Mouse (Mus musculus) midbrain, postnatal 0 days (tissue): ENCODE data around the gene Castor2. TPM values are rescaled to one million over a fixed set of nuclear protein-coding genes. Genes with fewer than 3 reads are reported as not detected.

Experiments used
- ATAC-seq: fragments of 200-750 bp; cut with Nextera tagmentation; 2 replicates; pipeline ENCODE4 v1.8.0; 2017; ENCODE audit warnings: moderate number of reproducible peaks, mild to moderate bottlenecking, moderate TSS enrichment, moderate library complexity; ENCODE audit not compliant: low FRiP score
- DNase-seq: peaks from one replicate; pipeline ENCODE4 v3.0.0-alpha.2; 2015; ENCODE audit warnings: low spot score
- H3K27ac ChIP-seq: fragments of 300-500 bp; sonication (generic); 2 replicates; pipeline ENCODE4 v1.5.1; 2014; ENCODE audit warnings: low read depth, mild to moderate bottlenecking, low read length, mixed read lengths
- H3K27me3 ChIP-seq: fragments of 300-500 bp; sonication (generic); 2 replicates; pipeline ENCODE4 v1.6.1; 2014; ENCODE audit warnings: low read length, control low read depth, mixed read lengths; ENCODE audit not compliant: insufficient read depth
- H3K36me3 ChIP-seq: fragments of 300-500 bp; sonication (generic); 2 replicates; pipeline ENCODE4 v1.6.1; 2014; ENCODE audit warnings: low read length, control low read depth, mixed read lengths; ENCODE audit not compliant: insufficient read depth
- H3K4me1 ChIP-seq: fragments of 300-500 bp; sonication (generic); 2 replicates; pipeline ENCODE4 v1.6.1; 2014; ENCODE audit warnings: mild to moderate bottlenecking, control low read depth, antibody characterized with exemption, low read length, mixed read lengths; ENCODE audit not compliant: insufficient read depth
- H3K4me2 ChIP-seq: fragments of 300-500 bp; sonication (generic); 2 replicates; pipeline ENCODE4 v1.6.1; 2014; ENCODE audit warnings: low read depth, mild to moderate bottlenecking, low read length, mixed read lengths; ENCODE audit not compliant: poor library complexity, severe bottlenecking
- H3K4me3 ChIP-seq: fragments of 300-500 bp; sonication (generic); 2 replicates; pipeline ENCODE4 v1.5.1; 2014; ENCODE audit warnings: low read depth, mild to moderate bottlenecking, low read length, moderate library complexity
- H3K9ac ChIP-seq: fragments of 300-500 bp; sonication (generic); replicated peaks from 2 replicates; pipeline ENCODE4 v1.6.1; 2014; ENCODE audit warnings: mild to moderate bottlenecking, low read length, moderate library complexity, mixed read lengths; ENCODE audit not compliant: poor library complexity, severe bottlenecking
- H3K9me3 ChIP-seq: fragments of 300-500 bp; sonication (generic); 2 replicates; pipeline ENCODE4 v1.6.1; 2016; ENCODE audit warnings: low read length, control low read depth
- CTCF ChIP-seq: IDR thresholded peaks from 2 replicates; pipeline ENCODE4 v1.5.1; 2016; ENCODE audit warnings: antibody characterized with exemption, mild to moderate bottlenecking
- WGBS: fragments of 180-500 bp; shearing (Covaris S2); extraction: QIAGEN DNeasy Blood & Tissue Kit; methylation state at CpG from one replicate; pipeline ENCODE4 v1.1.7; 2014; 5-methylcytosine and 5-hydroxymethylcytosine counted together
- polyA plus RNA-seq: library from polyadenylated mRNA; unstranded; fragments of >200 nt; fragmentation: Nextera tagmentation; extraction: Ambion mirVana; gene quantifications from 2 replicates; pipeline ENCODE4 v1.2.1, GENCODE M21; 2015
- total RNA-seq: library from RNA; depleted of rRNA; stranded (reverse); fragments of >200 nt; gene quantifications from 2 replicates; pipeline ENCODE4 v1.2.3, GENCODE M21; 2014

The Castor2 gene
- total and polyA plus RNA-seq, 2 experiments from 2014 or later = 27.0 to 32.3 TPM

- 23% methylated on average over 7 of the region's 7 CpGs for WGBS
- no peaks in the 10 kb centered on the region for H3K27me3 ChIP-seq
- no peaks in the 10 kb centered on the region for H3K36me3 ChIP-seq
- no peak overlapping the region for H3K27ac ChIP-seq
- no peak overlapping the region for H3K4me2 ChIP-seq
- H3K4me1 ChIP-seq = 0 out of 2 replicates have a peak, but pooled peaks cover 5% of the 10 kb centered on the region
- no peak overlapping the region for H3K9ac ChIP-seq
- DNase-seq (peak; percentile 93), ATAC-seq (no peak)
- no peak overlapping the region for H3K4me3 ChIP-seq
- no peaks in the 10 kb centered on the region for H3K9me3 ChIP-seq
- peak; percentile 91 for TF ChIP-seq CTCF
Observed at GRCm38 (mm10) chr5:134179871-134180270, 80.4 kb downstream of the Castor2 start.

- no peaks in the 10 kb centered on the region for H3K9me3 ChIP-seq
- no peak overlapping the region for H3K4me3 ChIP-seq
- 53% methylated on average over 3 of the region's 3 CpGs for WGBS
- no peaks in the 10 kb centered on the region for H3K27me3 ChIP-seq
- ATAC-seq (no peak), DNase-seq (no peak)
- no peak for TF ChIP-seq CTCF
- no peaks in the 10 kb centered on the region for H3K36me3 ChIP-seq
- H3K4me1 ChIP-seq = 0 out of 2 replicates have a peak, but pooled peaks cover 4% of the 10 kb centered on the region
- H3K27ac ChIP-seq = no peak overlapping the region
- no peak overlapping the region for H3K9ac ChIP-seq
- H3K4me2 ChIP-seq = no peak overlapping the region
Observed at GRCm38 (mm10) chr5:134182172-134182571, 82.7 kb downstream of the Castor2 start.

GRCm38 (mm10) chr5:134182735-134183134 lies 83.2 kb downstream of the Castor2 start:
- no peak overlapping the region for H3K27ac ChIP-seq
- peak overlapping the region; percentile 57 for H3K4me2 ChIP-seq

GRCm38 (mm10) chr5:134183162-134183561 lies 83.7 kb downstream of the Castor2 start:
- H3K27ac ChIP-seq = peak overlapping the region; percentile 95
- 52% methylated on average over 7 of the region's 7 CpGs for WGBS

More at GRCm38 (mm10) chr5:134182735-134183134, 83.2 kb downstream of the Castor2 start:
- Histone ChIP-seq H3K36me3 (no peaks in the 10 kb centered on the region), H3K27me3 (no peaks in the 10 kb centered on the region), H3K4me1 (0 out of 2 replicates have a peak, but pooled peaks cover 4% of the 10 kb centered on the region), H3K4me3 (no peak overlapping the region), H3K9ac (no peak overlapping the region), H3K9me3 (no peaks in the 10 kb centered on the region)
- TF ChIP-seq CTCF = no peak
- DNase-seq = no peak
- ATAC-seq = no peak
- WGBS = 66% methylated on average over 4 of the region's 4 CpGs

GRCm38 (mm10) chr5:134183880-134184808 lies 84.6 kb downstream of the Castor2 start, which contains the start of gene Gtf2ird2:
Gtf2ird2 (plus strand) TSS chr5:134184019.
- peak; percentile 94 for ATAC-seq

More at GRCm38 (mm10) chr5:134183162-134183561, 83.7 kb downstream of the Castor2 start:
- DNase-seq = no peak
- peak overlapping the region; percentile 75 for H3K4me3 ChIP-seq
- TF ChIP-seq CTCF = no peak
- no peaks in the 10 kb centered on the region for H3K27me3 ChIP-seq
- ATAC-seq = no peak
- no peaks in the 10 kb centered on the region for H3K9me3 ChIP-seq
- no peaks in the 10 kb centered on the region for H3K36me3 ChIP-seq
- 0 out of 2 replicates have a peak, but pooled peaks cover 4% of the 10 kb centered on the region for H3K4me1 ChIP-seq
- peak overlapping the region; percentile 83 for H3K9ac ChIP-seq
- H3K4me2 ChIP-seq = peak overlapping the region; percentile 57

GRCm38 (mm10) chr5:134186059-134186458 lies 86.5 kb downstream of the Castor2 start:
- 85% methylated on average over 3 of the region's 3 CpGs for WGBS
- H3K9me3 ChIP-seq = no peaks in the 10 kb centered on the region
- H3K4me2 ChIP-seq = no peak overlapping the region
- no peak overlapping the region for H3K4me3 ChIP-seq
- no peak overlapping the region for H3K27ac ChIP-seq
- 0 out of 2 replicates have a peak, but pooled peaks cover 4% of the 10 kb centered on the region for H3K4me1 ChIP-seq
- DNase-seq (no peak), ATAC-seq (no peak)
- H3K27me3 ChIP-seq = no peaks in the 10 kb centered on the region
- TF ChIP-seq CTCF = no peak
- no peak overlapping the region for H3K9ac ChIP-seq
- H3K36me3 ChIP-seq = no peaks in the 10 kb centered on the region

More at GRCm38 (mm10) chr5:134183880-134184808, 84.6 kb downstream of the Castor2 start, which contains the start of gene Gtf2ird2:
- H3K4me2 ChIP-seq = peak within 1 kb of the TSS; percentile 57
- no peaks in the 10 kb centered on the region for H3K9me3 ChIP-seq
- H3K4me3 ChIP-seq = peak within 1 kb of the TSS; percentile 75
- WGBS = 0% methylated on average over 87 of the region's 92 CpGs
- H3K27ac ChIP-seq = peak within 1 kb of the TSS; percentile 95
- no peaks in the 10 kb centered on the region for H3K27me3 ChIP-seq
- TF ChIP-seq CTCF = peak; percentile 43
- DNase-seq = peak; percentile 99
- H3K36me3 ChIP-seq = no peaks in the 10 kb centered on the region
- H3K9ac ChIP-seq = peak within 1 kb of the TSS; percentile 83
- H3K4me1 ChIP-seq = 0 out of 2 replicates have a peak, but pooled peaks cover 4% of the 10 kb centered on the region
